Mouse (Mus musculus): ENCODE measurements around the gene Olfr1351. TPM values are rescaled to one million over a fixed set of nuclear protein-coding genes. Genes with fewer than 3 reads are reported as not detected.
"Not testable (repeated sequence)": the region's sequence is repeated elsewhere in the genome, so short reads cannot be mapped to it uniquely, and the experiment has no call there.

Olfr1351 gene
- total and polyA plus RNA-seq, 3 experiments = not detected

DNA sequence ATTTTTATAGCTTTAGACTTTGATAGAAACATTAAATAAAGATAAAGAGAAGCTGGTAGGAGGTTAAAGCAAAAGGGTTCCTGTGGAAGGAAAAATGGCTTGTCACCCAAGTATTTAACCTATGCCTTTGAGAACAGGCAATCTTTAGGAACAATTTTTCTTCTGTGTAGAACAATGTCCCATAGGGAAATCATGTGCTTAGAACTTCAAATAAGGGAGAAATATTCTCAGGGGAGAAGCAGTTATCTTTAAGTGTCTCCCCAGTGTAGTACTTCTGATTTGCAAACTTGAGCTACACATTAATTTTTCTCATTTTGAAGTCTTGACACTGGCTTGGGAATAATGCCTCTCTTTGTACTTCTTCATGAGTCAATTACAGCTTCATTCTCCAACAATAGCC lies 16.2 kb downstream of the Olfr1351 start, which contains the start of gene Olfr57:
Gene Olfr57 (plus strand): TSS at position 301 of the 400 bp plus-strand sequence.
- no peak for DNase-seq (ENCODE audit: low read depth, low spot score)
- TF ChIP-seq JUND (IDR thresholded peaks at IDR 0.05; ENCODE audit: low read depth, low read length) = no peak
- no peak for TF ChIP-seq RCOR1 (IDR thresholded peaks at IDR 0.05; ENCODE audit: low read depth, low read length)
- TF ChIP-seq CHD1 (IDR thresholded peaks at IDR 0.05; ENCODE audit: low read depth, low read length) = no peak
- no peak for TF ChIP-seq USF2 (IDR thresholded peaks at IDR 0.05; ENCODE audit: borderline replicate concordance in 1 of 2, insufficient read depth in 1 of 2, low read depth in 1 of 2, low read length in 2 of 2)
- no peak for TF ChIP-seq POLR2AphosphoS2 (IDR thresholded peaks at IDR 0.05; ENCODE audit: low read length)
- no peak for TF ChIP-seq CTCF (IDR thresholded peaks at IDR 0.05 in 2 of 3, conservative IDR thresholded peaks at IDR 0.05 in 1 of 3; ENCODE audit: control insufficient read depth in 1 of 3, insufficient read depth in 1 of 3, low read depth in 2 of 3, low read length in 3 of 3, poor library complexity in 1 of 3, severe bottlenecking in 1 of 3)
- no peak for TF ChIP-seq MYC (IDR thresholded peaks at IDR 0.05; ENCODE audit: low read depth, low read length)
- no peak for TF ChIP-seq HCFC1 (IDR thresholded peaks at IDR 0.05; ENCODE audit: low read depth, low read length)
- TF ChIP-seq MAZ (IDR thresholded peaks at IDR 0.05; ENCODE audit: low read depth, low read length) = no peak
- Histone ChIP-seq H3K27me3 (ENCODE audit: control insufficient read depth in 1 of 2, insufficient read depth in 2 of 2, low read length in 2 of 2) (no peaks in the 10 kb centered on the region), H3K36me3 (ENCODE audit: control insufficient read depth in 1 of 2, insufficient read depth in 2 of 2, low read length in 2 of 2) (no peaks in the 10 kb centered on the region), H3K4me3 (ENCODE audit: control insufficient read depth in 1 of 2, insufficient read depth in 1 of 2, low read depth in 2 of 2, low read length in 2 of 2) (no peak within 1 kb of the TSS), H3K79me2 (ENCODE audit: control insufficient read depth, insufficient read depth, low read length, poor library complexity) (no peaks in the 10 kb centered on the region), H3K4me1 (ENCODE audit: control insufficient read depth in 1 of 2, insufficient read depth in 2 of 2, low read length in 2 of 2) (no peaks in the 10 kb centered on the region), H3K27ac (ENCODE audit: control insufficient read depth, low read depth, low read length) (no peak within 1 kb of the TSS), H3K9ac (ENCODE audit: control insufficient read depth, low read depth, low read length, poor library complexity, severe bottlenecking) (no peak within 1 kb of the TSS), H3K9me3 (replicated peaks; ENCODE audit: insufficient read depth, low read length) (no peaks in the 10 kb centered on the region)

DNA sequence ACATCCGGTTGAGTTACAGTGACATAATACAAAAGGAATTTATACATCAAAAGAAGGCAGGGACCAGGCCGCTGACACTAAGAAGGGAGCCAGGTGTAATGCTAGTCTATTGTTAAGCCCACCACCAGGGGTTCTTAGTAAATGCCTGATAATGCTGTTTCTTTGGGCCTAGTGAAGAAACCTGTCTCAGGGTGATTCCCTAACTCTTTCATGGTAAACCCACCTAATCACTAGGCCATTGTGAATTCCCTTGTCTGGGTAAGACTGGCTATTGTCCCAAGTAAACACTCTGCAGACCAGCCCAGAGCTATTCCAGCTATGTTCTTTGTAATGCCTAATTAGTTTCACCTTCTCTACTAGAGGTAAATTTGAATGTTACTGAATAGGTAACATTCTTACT lies 30.2 kb downstream of the Olfr1351 start:
- not testable (repeated sequence) for H3K9ac ChIP-seq (ENCODE audit: control insufficient read depth, low read depth, low read length, poor library complexity, severe bottlenecking); DNase-seq (ENCODE audit: low read depth, low spot score); H3K27ac ChIP-seq (ENCODE audit: control insufficient read depth, low read depth, low read length); H3K4me3 ChIP-seq (ENCODE audit: control insufficient read depth in 1 of 2, insufficient read depth in 1 of 2, low read depth in 2 of 2, low read length in 2 of 2); H3K79me2 ChIP-seq (ENCODE audit: control insufficient read depth, insufficient read depth, low read length, poor library complexity); H3K9me3 ChIP-seq (replicated peaks; ENCODE audit: insufficient read depth, low read length); H3K36me3 ChIP-seq (ENCODE audit: control insufficient read depth in 1 of 2, insufficient read depth in 2 of 2, low read length in 2 of 2); H3K4me1 ChIP-seq (ENCODE audit: control insufficient read depth in 1 of 2, insufficient read depth in 2 of 2, low read length in 2 of 2); H3K27me3 ChIP-seq (ENCODE audit: control insufficient read depth in 1 of 2, insufficient read depth in 2 of 2, low read length in 2 of 2)

DNA sequence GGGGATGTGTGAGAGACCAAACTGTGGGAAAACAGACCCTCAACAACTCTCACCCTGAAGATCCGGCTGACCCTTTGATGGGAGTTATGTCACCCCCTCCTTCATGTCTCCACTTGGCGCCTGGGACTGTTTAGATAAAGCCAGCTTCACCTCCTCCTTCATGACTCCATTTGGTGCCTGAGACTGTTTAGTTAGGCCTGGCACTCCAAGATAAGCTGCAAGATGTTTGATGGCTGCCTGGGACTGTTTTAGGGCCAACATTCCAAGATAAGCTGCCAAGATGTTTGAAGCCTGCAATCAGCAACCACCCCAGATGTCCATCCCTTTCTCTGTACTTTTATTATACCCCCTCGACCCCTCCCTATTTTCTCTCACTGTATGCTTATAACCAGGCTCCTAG lies 45.1 kb downstream of the Olfr1351 start:
- H3K36me3 ChIP-seq (ENCODE audit: control insufficient read depth in 1 of 2, insufficient read depth in 2 of 2, low read length in 2 of 2); H3K9me3 ChIP-seq (replicated peaks; ENCODE audit: insufficient read depth, low read length); H3K9ac ChIP-seq (ENCODE audit: control insufficient read depth, low read depth, low read length, poor library complexity, severe bottlenecking); H3K4me1 ChIP-seq (ENCODE audit: control insufficient read depth in 1 of 2, insufficient read depth in 2 of 2, low read length in 2 of 2); H3K79me2 ChIP-seq (ENCODE audit: control insufficient read depth, insufficient read depth, low read length, poor library complexity); H3K4me3 ChIP-seq (ENCODE audit: control insufficient read depth in 1 of 2, insufficient read depth in 1 of 2, low read depth in 2 of 2, low read length in 2 of 2); H3K27me3 ChIP-seq (ENCODE audit: control insufficient read depth in 1 of 2, insufficient read depth in 2 of 2, low read length in 2 of 2); H3K27ac ChIP-seq (ENCODE audit: control insufficient read depth, low read depth, low read length): not testable (repeated sequence)
- peak; percentile 24 for DNase-seq (ENCODE audit: low read depth, low spot score)
- TF ChIP-seq EP300 (IDR thresholded peaks at IDR 0.05; ENCODE audit: low read depth in 1 of 2, low read length in 2 of 2) (peak in 1 of 2 experiments; percentile 56; a peak in 2 of 4 replicates), TCF12 (IDR thresholded peaks at IDR 0.05; ENCODE audit: low read depth, low read length) (peak; percentile 59; the same call in 1 of the 2 replicates), TAL1 (IDR thresholded peaks at IDR 0.05; ENCODE audit: low read length) (peak; percentile 62)

Other genes with a start within 250 kb of the Olfr1351 start
- gene Slc1a6, start 232.0 kb upstream of the Olfr1351 start, total RNA-seq (2012; rRNA removed) = not detected in 2 replicates
- not detected for gene Slc1a6, start 232.0 kb upstream of the Olfr1351 start, polyA plus RNA-seq (2012; ENCODE audit: insufficient read depth in 1 of 2, insufficient read length in 2 of 2, low read depth in 1 of 2, low replicate concordance in 2 of 2, missing spikeins in 1 of 2)
- gene Olfr1356, start 160.3 kb upstream of the Olfr1351 start, total RNA-seq (2012; rRNA removed) = not detected in 2 replicates
- not detected for gene Olfr1356, start 160.3 kb upstream of the Olfr1351 start, polyA plus RNA-seq (2012; ENCODE audit: insufficient read depth in 1 of 2, insufficient read length in 2 of 2, low read depth in 1 of 2, low replicate concordance in 2 of 2, missing spikeins in 1 of 2)
- gene Olfr1355, start 136.9 kb upstream of the Olfr1351 start, total RNA-seq (2012; rRNA removed) = not detected in 2 replicates
- gene Olfr1355, start 136.9 kb upstream of the Olfr1351 start, polyA plus RNA-seq (2012; ENCODE audit: insufficient read depth in 1 of 2, insufficient read length in 2 of 2, low read depth in 1 of 2, low replicate concordance in 2 of 2, missing spikeins in 1 of 2) = not detected
- gene Olfr1354, start 99.3 kb upstream of the Olfr1351 start, total RNA-seq (2012; rRNA removed) = not detected in 2 replicates
- gene Olfr1354, start 99.3 kb upstream of the Olfr1351 start, polyA plus RNA-seq (2012; ENCODE audit: insufficient read depth in 1 of 2, insufficient read length in 2 of 2, low read depth in 1 of 2, low replicate concordance in 2 of 2, missing spikeins in 1 of 2) = not detected
- not detected in 2 replicates for gene Olfr8, start 61.8 kb upstream of the Olfr1351 start, total RNA-seq (2012; rRNA removed)
- not detected for gene Olfr8, start 61.8 kb upstream of the Olfr1351 start, polyA plus RNA-seq (2012; ENCODE audit: insufficient read depth in 1 of 2, insufficient read length in 2 of 2, low read depth in 1 of 2, low replicate concordance in 2 of 2, missing spikeins in 1 of 2)
- gene Olfr1353, start 49.2 kb upstream of the Olfr1351 start, total RNA-seq (2012; rRNA removed) = not detected in 2 replicates
- not detected for gene Olfr1353, start 49.2 kb upstream of the Olfr1351 start, polyA plus RNA-seq (2012; ENCODE audit: insufficient read depth in 1 of 2, insufficient read length in 2 of 2, low read depth in 1 of 2, low replicate concordance in 2 of 2, missing spikeins in 1 of 2)
- not detected in 2 replicates for gene Olfr1352, start 31.4 kb upstream of the Olfr1351 start, total RNA-seq (2012; rRNA removed)
- not detected for gene Olfr1352, start 31.4 kb upstream of the Olfr1351 start, polyA plus RNA-seq (2012; ENCODE audit: insufficient read depth in 1 of 2, insufficient read length in 2 of 2, low read depth in 1 of 2, low replicate concordance in 2 of 2, missing spikeins in 1 of 2)
- not detected in 2 replicates for gene Olfr57, start 16.3 kb downstream of the Olfr1351 start, total RNA-seq (2012; rRNA removed)
- gene Olfr57, start 16.3 kb downstream of the Olfr1351 start, polyA plus RNA-seq (2012; ENCODE audit: insufficient read depth in 1 of 2, insufficient read length in 2 of 2, low read depth in 1 of 2, low replicate concordance in 2 of 2, missing spikeins in 1 of 2) = not detected
- 1.4 and 2.4 TPM in 2 replicates for gene 2610008E11Rik, start 85.1 kb downstream of the Olfr1351 start, total RNA-seq (2012; rRNA removed)
- 1 to 10 TPM in 1 of 2 experiments, not detected in 1; 1.7 TPM for gene 2610008E11Rik, start 85.1 kb downstream of the Olfr1351 start, polyA plus RNA-seq (2012; ENCODE audit: insufficient read depth in 1 of 2, insufficient read length in 2 of 2, low read depth in 1 of 2, low replicate concordance in 2 of 2, missing spikeins in 1 of 2)
- not detected in 2 replicates for gene Vmn2r80, start 136.3 kb downstream of the Olfr1351 start, total RNA-seq (2012; rRNA removed)
- not detected for gene Vmn2r80, start 136.3 kb downstream of the Olfr1351 start, polyA plus RNA-seq (2012; ENCODE audit: insufficient read depth in 1 of 2, insufficient read length in 2 of 2, low read depth in 1 of 2, low replicate concordance in 2 of 2, missing spikeins in 1 of 2)
- not detected in 2 replicates for gene Vmn2r81, start 235.2 kb downstream of the Olfr1351 start, total RNA-seq (2012; rRNA removed)
- not detected for gene Vmn2r81, start 235.2 kb downstream of the Olfr1351 start, polyA plus RNA-seq (2012; ENCODE audit: insufficient read depth in 1 of 2, insufficient read length in 2 of 2, low read depth in 1 of 2, low replicate concordance in 2 of 2, missing spikeins in 1 of 2)